Mouse (Mus musculus) limb, embryonic 13.5 days (tissue): ENCODE results near the gene Gstp3. TPM values are rescaled to one million over a fixed set of nuclear protein-coding genes. Genes with fewer than 3 reads are reported as not detected.

Experiments
- ATAC-seq: fragments of 200-750 bp; cut with Nextera tagmentation; 2 replicates; pipeline ENCODE4 v1.8.0; 2017; ENCODE audit warnings: low read depth, moderate number of reproducible peaks, moderate TSS enrichment; ENCODE audit not compliant: low FRiP score
- H3K27ac ChIP-seq: fragments of 300-500 bp; sonication (generic); 2 replicates; pipeline ENCODE4 v1.5.1; 2015; ENCODE audit warnings: inconsistent platforms, mild to moderate bottlenecking, moderate library complexity
- H3K27me3 ChIP-seq: fragments of 300-500 bp; sonication (generic); 2 replicates; pipeline ENCODE4 v1.6.1; 2015; ENCODE audit warnings: mild to moderate bottlenecking, inconsistent platforms
- H3K36me3 ChIP-seq: fragments of 300-500 bp; sonication (generic); 2 replicates; pipeline ENCODE4 v1.6.1; 2015; ENCODE audit warnings: inconsistent platforms, mild to moderate bottlenecking, moderate library complexity
- H3K4me1 ChIP-seq: fragments of 300-500 bp; sonication (generic); 2 replicates; pipeline ENCODE4 v1.6.1; 2015; ENCODE audit warnings: inconsistent platforms
- H3K4me2 ChIP-seq: fragments of 300-500 bp; sonication (generic); replicated peaks from 2 replicates; pipeline ENCODE4 v1.6.1; 2015; ENCODE audit warnings: inconsistent platforms, mild to moderate bottlenecking, moderate library complexity
- H3K4me3 ChIP-seq: fragments of 300-500 bp; sonication (generic); 2 replicates; pipeline ENCODE4 v1.5.1; 2015; ENCODE audit warnings: moderate library complexity, mild to moderate bottlenecking, inconsistent platforms
- H3K9ac ChIP-seq: fragments of 300-500 bp; sonication (generic); 2 replicates; pipeline ENCODE4 v1.6.1; 2015; ENCODE audit warnings: mild to moderate bottlenecking, inconsistent platforms
- H3K9me3 ChIP-seq: fragments of 300-500 bp; sonication (generic); 2 replicates; pipeline ENCODE4 v1.6.1; 2016; ENCODE audit warnings: inconsistent platforms
- WGBS: fragments of 180-500 bp; shearing (Covaris S2); methylation state at CpG from one replicate; pipeline ENCODE4 v1.1.7; 2015; 5-methylcytosine and 5-hydroxymethylcytosine counted together
- polyA plus RNA-seq: library from polyadenylated mRNA; unstranded; fragments of >200 nt; fragmentation: Nextera tagmentation; extraction: Ambion mirVana; gene quantifications from 2 replicates; pipeline ENCODE4 v1.2.1, GENCODE M21; 2015

The Gstp3 gene
- polyA plus RNA-seq, 1 experiment from 2014 or later = not detected

DNA sequence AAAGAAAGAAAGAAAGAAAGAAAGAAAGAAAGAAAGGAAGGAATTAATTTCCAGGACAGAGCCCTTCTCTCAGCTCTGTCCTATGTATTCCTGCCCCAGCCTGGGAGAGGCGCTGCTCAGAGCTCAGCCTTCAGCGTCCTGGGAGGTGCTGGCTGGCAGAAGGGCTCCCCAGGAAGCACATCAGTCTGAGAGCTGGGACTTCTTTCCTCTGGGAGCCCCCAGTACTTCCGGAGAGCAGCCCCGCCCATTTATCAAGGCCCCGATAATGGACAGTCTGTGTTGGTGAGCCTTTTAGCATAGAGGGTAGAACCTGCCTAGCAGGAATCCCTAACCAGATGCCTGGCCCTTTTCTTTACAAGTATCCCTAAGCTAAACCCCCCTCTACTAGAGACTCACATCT is 28.8 kb upstream of the Gstp3 start:
- ATAC-seq = no peak
- Histone ChIP-seq H3K9ac (no peak overlapping the region), H3K9me3 (no peaks in the 10 kb centered on the region), H3K4me2 (no peak overlapping the region), H3K27me3 (no peaks in the 10 kb centered on the region; the same call in 1 of the 2 replicates), H3K36me3 (no peaks in the 10 kb centered on the region), H3K27ac (no peak overlapping the region), H3K4me3 (no peak overlapping the region), H3K4me1 (no peaks in the 10 kb centered on the region)
- WGBS = 41% methylated on average over 5 of the region's 5 CpGs

DNA sequence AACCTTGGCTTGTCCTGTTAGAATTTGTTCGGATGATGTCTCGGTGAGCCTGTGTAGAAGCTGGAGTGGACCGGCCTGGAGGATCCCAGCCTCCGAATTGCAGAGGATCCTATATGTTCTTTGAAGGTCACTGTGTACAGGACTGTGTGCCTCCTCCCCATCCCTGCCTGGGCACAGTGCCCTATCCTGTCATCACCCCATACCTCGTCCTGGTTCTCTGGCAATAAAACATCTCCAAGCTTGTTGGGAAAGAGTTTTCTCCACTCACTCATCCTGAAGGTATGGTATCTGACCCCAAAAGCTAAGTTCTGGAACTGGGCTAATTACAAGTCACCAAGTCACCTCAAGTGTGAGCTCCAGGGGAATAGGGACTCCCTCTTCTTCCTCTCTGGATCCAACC is 27.7 kb upstream of the Gstp3 start:
- Histone ChIP-seq H3K4me2 (no peak overlapping the region), H3K36me3 (no peaks in the 10 kb centered on the region), H3K9ac (no peak overlapping the region), H3K4me3 (no peak overlapping the region), H3K27me3 (no peaks in the 10 kb centered on the region; the same call in 1 of the 2 replicates), H3K4me1 (no peaks in the 10 kb centered on the region), H3K9me3 (no peaks in the 10 kb centered on the region), H3K27ac (no peak overlapping the region)
- WGBS = 87% methylated on average over 5 of the region's 5 CpGs
- no peak for ATAC-seq

DNA sequence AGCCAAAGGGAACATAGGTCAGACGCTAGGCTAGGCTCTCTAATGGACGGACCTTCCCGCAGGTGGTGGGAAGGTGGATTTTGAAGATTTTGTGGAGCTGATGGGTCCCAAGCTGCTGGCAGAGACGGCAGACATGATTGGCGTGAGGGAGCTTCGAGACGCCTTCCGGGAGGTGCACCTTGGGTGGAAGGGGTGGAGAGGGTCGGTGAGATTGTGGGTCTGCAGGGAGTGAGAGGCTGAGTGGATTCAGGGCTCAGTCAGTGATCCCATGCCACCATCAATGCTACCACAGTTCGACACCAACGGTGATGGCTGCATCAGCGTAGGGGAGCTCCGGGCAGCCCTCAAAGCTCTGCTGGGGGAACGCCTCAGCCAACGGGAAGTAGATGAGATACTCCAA is 26.8 kb upstream of the Gstp3 start:
- 94% methylated on average over 15 of the region's 15 CpGs for WGBS
- no peaks in the 10 kb centered on the region; the same call in 1 of the 2 replicates for H3K27me3 ChIP-seq
- H3K4me1 ChIP-seq = no peaks in the 10 kb centered on the region
- no peak overlapping the region for H3K4me2 ChIP-seq
- no peak overlapping the region for H3K4me3 ChIP-seq
- no peak overlapping the region for H3K27ac ChIP-seq
- no peaks in the 10 kb centered on the region for H3K36me3 ChIP-seq
- H3K9me3 ChIP-seq = no peaks in the 10 kb centered on the region
- no peak for ATAC-seq
- H3K9ac ChIP-seq = no peak overlapping the region

DNA sequence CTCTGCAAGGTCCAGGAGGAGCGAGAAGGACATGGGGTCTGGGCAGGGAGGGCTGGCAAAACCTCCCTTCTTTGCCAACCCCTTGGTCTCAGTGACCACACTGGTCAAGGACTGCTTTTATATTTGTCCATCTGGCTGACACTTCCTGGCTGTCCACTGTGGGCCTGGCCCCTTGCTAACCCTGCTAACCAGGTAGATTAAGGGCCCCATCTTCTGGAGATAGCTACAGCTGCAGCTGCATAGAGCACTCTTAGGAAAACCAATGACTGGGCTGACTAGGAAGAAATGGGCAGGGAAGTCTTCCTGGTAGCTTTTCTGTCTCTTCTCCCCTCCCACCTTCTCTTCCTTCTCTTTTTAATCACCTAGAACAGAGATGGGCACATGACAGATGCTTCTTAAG is 25.6 kb upstream of the Gstp3 start:
- no peaks in the 10 kb centered on the region for H3K4me1 ChIP-seq
- WGBS = 92% methylated on average over 1 of the region's 1 CpGs
- no peaks in the 10 kb centered on the region; the same call in 1 of the 2 replicates for H3K27me3 ChIP-seq
- H3K27ac ChIP-seq = no peak overlapping the region
- ATAC-seq = no peak
- H3K4me3 ChIP-seq = no peak overlapping the region
- no peak overlapping the region for H3K4me2 ChIP-seq
- H3K9me3 ChIP-seq = no peaks in the 10 kb centered on the region
- no peak overlapping the region for H3K9ac ChIP-seq
- H3K36me3 ChIP-seq = no peaks in the 10 kb centered on the region

DNA sequence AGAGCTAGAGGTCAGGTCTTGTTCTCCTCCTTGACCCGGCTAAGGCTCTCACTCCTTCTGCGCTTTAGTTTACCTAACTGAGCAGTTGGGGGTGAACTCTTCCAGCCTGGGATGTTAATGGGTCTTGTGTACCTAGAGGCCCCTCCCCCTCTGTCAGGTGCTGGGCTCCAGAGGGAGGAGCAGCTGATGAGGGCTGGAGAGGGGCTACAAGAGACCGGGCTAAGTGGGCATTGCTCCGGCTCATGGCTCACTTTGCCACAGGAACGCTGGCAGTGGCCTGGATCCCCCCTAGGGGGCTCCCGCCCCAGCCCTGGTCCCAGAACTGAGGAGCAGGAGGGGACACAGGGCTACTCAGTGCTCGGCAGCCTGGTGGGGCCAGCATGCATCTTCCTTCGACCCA is 24.5 kb upstream of the Gstp3 start:
- Histone ChIP-seq H3K4me1 (no peaks in the 10 kb centered on the region), H3K27me3 (no peaks in the 10 kb centered on the region; the same call in 1 of the 2 replicates), H3K4me3 (no peak overlapping the region), H3K9me3 (no peaks in the 10 kb centered on the region), H3K27ac (no peak overlapping the region), H3K9ac (no peak overlapping the region), H3K4me2 (no peak overlapping the region), H3K36me3 (no peaks in the 10 kb centered on the region)
- 23% methylated on average over 8 of the region's 8 CpGs for WGBS
- ATAC-seq = no peak

DNA sequence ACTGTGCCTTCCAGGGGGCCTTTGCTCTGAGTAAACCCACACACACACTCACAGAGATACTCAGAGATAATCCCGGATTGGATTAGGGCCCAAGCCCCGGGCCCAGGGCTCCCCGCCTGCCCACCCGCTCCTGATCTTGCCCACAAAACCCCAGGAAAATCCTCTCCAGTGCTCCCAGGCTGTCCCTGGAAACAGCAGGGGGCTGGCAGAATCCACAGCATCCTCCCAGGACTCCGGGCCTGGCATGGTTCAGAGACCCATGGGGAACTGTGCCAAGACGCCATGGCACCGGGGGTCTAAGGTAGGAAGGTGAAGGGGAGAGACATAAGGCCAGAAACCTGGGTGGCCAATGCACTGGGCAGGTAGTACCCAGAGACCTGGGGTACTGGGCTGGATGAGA is 23.9 kb upstream of the Gstp3 start:
- ATAC-seq = no peak
- H3K9ac ChIP-seq = no peak overlapping the region

DNA sequence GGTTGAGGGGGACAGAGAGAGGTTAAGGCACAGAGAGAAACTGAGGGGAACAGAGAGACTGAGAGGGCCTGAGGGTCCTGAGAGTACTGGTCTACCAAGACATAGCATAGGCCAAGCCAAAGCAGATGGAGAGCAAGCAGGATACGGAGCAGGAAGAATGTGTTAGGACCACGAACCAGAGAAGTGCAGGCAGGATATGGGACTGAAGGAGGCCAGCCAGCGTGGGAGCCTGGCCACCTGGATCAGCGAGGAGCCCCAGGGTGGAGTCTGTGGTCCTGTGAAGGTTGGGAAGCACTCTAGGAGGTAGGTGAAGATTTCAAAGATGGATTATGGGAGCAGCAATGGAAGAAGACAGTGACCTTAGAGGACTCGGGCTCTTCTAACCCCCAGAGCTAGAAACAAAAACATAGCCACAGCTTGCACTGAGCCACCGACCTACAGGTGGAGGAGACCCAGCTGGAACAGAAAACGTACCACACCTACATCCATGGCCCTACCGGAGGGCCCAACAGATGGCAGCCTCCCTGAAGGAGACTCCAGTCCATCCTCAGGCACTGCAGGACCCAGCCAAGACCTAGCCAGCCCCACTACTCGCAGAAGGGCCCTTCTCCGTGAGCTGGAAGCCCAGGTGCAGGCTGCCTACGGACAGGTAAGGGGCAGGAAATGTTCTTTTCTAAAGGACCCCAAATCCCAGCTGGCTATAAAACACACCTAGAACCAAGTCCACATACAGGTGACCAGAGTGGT is 23.0 kb upstream of the Gstp3 start:
- Histone ChIP-seq H3K27ac (no peak overlapping the region), H3K4me2 (no peak overlapping the region), H3K4me1 (no peaks in the 10 kb centered on the region), H3K9me3 (no peaks in the 10 kb centered on the region), H3K9ac (no peak overlapping the region), H3K27me3 (no peaks in the 10 kb centered on the region; the same call in 1 of the 2 replicates), H3K4me3 (no peak overlapping the region), H3K36me3 (no peaks in the 10 kb centered on the region)
- no peak for ATAC-seq
- 77% methylated on average over 11 of the region's 11 CpGs for WGBS

More for the DNA sequence above, 23.9 kb upstream of the Gstp3 start:
- no peak overlapping the region for H3K27ac ChIP-seq
- H3K4me2 ChIP-seq = no peak overlapping the region
- no peaks in the 10 kb centered on the region for H3K9me3 ChIP-seq
- no peak overlapping the region for H3K4me3 ChIP-seq
- no peaks in the 10 kb centered on the region for H3K36me3 ChIP-seq
- H3K27me3 ChIP-seq = no peaks in the 10 kb centered on the region; the same call in 1 of the 2 replicates
- WGBS = 74% methylated on average over 7 of the region's 7 CpGs
- no peaks in the 10 kb centered on the region for H3K4me1 ChIP-seq

DNA sequence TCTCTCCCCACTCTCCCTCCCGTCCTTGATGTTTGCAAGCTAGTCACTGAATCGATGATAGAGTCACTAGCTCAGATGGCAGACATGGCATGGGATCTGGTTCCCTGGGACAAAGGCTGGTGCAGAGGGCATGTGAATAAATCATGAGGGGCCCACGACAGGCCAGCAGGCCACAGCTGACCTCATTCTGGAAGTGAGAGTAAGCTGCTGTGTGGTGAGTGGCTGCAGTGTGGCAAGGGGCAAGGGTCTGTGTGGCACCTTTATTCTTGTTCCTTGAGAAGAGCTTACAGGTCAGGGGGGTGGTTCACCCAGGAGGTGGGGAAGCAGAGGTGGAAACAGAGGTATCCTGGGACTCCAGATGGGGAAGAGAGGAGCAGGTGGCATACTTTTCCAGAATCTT is 22.0 kb upstream of the Gstp3 start, which contains the start of gene Cabp2:
TSS of gene Cabp2 (plus strand) at position 185 of the 400 bp plus-strand sequence.
- H3K9ac ChIP-seq = no peak within 1 kb of the TSS
- 64% methylated on average over 3 of the region's 3 CpGs for WGBS
- H3K27ac ChIP-seq = no peak within 1 kb of the TSS
- no peak within 1 kb of the TSS for H3K4me3 ChIP-seq
- H3K27me3 ChIP-seq = no peaks in the 10 kb centered on the region; the same call in 1 of the 2 replicates
- H3K4me1 ChIP-seq = no peaks in the 10 kb centered on the region
- no peaks in the 10 kb centered on the region for H3K36me3 ChIP-seq
- H3K4me2 ChIP-seq = no peak within 1 kb of the TSS
- no peaks in the 10 kb centered on the region for H3K9me3 ChIP-seq
- ATAC-seq = no peak

DNA sequence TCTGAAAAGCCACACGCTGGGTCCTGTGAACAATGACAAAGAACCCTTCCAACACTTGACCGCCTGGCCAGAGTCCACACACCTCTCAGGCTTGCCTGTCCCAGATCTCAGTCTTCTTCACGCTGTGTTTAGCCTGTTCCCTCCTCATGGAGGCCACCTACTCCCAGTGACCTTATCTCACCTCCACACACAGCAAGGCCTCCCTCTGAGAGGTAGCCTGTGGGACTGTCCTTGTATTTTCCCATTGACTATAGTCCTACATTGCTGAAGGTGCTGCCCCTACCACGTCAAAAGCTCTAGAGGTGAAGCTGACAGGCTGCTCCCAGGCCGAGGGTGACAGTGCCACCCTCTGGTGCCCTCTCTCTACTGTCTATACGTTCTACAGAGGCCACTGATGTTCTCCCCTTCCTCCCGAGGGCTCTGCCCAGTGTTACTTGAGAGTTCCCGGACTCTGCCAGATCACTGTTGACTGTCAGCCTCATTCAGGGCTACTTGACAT is 21.2 kb upstream of the Gstp3 start:
- no peak overlapping the region for H3K9ac ChIP-seq
- WGBS = 67% methylated on average over 8 of the region's 8 CpGs
- H3K27ac ChIP-seq = no peak overlapping the region
- ATAC-seq = no peak
- no peak overlapping the region for H3K4me2 ChIP-seq
- no peaks in the 10 kb centered on the region for H3K9me3 ChIP-seq
- no peak overlapping the region for H3K4me3 ChIP-seq
- no peaks in the 10 kb centered on the region for H3K4me1 ChIP-seq
- H3K27me3 ChIP-seq = no peaks in the 10 kb centered on the region; the same call in 1 of the 2 replicates
- no peaks in the 10 kb centered on the region for H3K36me3 ChIP-seq

DNA sequence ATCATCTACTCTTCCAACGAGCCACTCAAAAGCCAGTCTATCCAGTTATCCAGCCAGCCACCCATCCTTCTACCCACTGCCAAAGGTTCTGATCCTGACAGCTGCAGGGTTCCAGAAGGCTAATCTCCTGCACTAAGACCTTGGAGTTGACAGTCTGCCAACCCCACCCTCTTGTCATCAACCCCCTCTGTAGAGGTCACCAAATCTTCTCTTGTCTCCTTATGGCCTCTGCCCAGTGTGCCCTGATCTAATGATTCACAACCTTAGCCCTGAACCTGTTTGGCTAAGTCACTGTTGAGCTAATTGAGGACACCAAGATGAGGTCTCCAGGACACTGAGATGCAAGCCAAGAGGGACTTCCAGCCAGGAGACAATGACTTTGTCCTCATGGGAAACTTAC is 20.2 kb upstream of the Gstp3 start:
- H3K27me3 ChIP-seq = no peaks in the 10 kb centered on the region
- no peak overlapping the region for H3K4me3 ChIP-seq
- no peaks in the 10 kb centered on the region for H3K4me1 ChIP-seq
- no peaks in the 10 kb centered on the region for H3K9me3 ChIP-seq
- no peak overlapping the region for H3K27ac ChIP-seq
- H3K36me3 ChIP-seq = no peaks in the 10 kb centered on the region
- no peak for ATAC-seq
- H3K4me2 ChIP-seq = no peak overlapping the region
- WGBS = 76% methylated on average over 1 of the region's 1 CpGs
- H3K9ac ChIP-seq = no peak overlapping the region

DNA sequence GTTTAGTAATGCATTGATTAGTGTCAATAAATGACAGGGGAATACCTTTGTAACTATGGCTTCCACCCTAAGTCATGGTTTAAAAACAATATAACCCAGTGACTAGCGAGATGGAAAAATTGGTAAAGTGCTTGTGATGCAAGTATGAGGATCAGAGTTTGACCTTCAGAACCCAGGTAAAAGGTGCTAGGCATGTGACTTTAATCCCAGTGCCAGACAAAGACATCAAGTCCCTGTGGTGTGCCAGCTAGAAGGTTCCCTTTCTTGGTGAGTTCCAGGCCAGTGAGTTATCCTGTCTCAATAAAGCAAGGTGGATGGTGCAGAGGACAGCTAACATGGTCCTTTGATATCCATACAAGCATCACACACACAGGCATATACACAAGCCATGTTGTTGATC is 16.2 kb upstream of the Gstp3 start:
- H3K27ac ChIP-seq = no peak overlapping the region
- no peak overlapping the region for H3K4me2 ChIP-seq
- H3K9me3 ChIP-seq = no peaks in the 10 kb centered on the region
- 83% methylated on average over 1 of the region's 1 CpGs for WGBS
- no peaks in the 10 kb centered on the region for H3K36me3 ChIP-seq
- H3K4me1 ChIP-seq = no peaks in the 10 kb centered on the region
- H3K4me3 ChIP-seq = no peak overlapping the region
- H3K27me3 ChIP-seq = no peaks in the 10 kb centered on the region
- ATAC-seq = no peak
- H3K9ac ChIP-seq = no peak overlapping the region

DNA sequence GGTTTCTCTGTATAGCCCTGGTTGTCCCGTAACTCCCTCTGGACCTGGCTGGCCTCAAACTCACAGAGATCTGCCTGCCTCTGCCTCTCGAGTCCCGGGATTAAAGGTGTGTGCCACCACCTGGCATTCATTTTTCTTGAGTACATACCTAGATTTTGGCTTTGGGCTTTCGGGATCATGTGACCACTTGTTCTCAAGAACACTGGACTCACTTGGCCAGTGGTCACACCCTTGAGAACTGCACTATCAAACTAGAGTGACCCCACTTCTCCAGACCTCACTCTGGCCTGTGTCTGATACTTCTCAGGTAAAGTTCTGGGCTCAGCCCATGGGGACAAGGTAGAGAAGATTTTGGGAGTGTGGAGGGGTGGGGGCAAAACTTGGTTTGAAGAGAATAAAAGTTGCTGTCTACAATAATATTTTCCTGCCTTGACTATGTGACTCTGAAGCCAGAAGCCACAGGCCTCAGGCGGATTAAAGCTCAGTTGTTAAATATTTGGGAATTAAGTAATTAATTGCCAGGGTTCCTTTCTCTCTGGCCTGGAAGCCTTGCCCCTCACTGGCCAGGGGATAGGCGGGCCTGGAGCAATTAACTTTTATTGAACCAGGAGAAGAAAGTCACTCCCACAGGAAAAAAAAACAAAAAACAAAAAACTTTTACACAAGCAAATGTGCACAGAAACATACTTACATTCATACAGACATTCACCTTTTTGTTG is 13.5 kb upstream of the Gstp3 start:
- Histone ChIP-seq H3K36me3 (no peaks in the 10 kb centered on the region), H3K27me3 (no peaks in the 10 kb centered on the region), H3K4me3 (no peak overlapping the region), H3K27ac (no peak overlapping the region), H3K9me3 (no peaks in the 10 kb centered on the region), H3K4me1 (no peaks in the 10 kb centered on the region), H3K4me2 (no peak overlapping the region), H3K9ac (no peak overlapping the region)
- ATAC-seq = no peak
- 66% methylated on average over 6 of the region's 6 CpGs for WGBS
